Mouse (Mus musculus) intestine, embryonic 14.5 days (tissue): Measurements from ENCODE around the gene Cfl1. TPM values are rescaled to one million over a fixed set of nuclear protein-coding genes. Genes with fewer than 3 reads are reported as not detected.

Source experiments
- ATAC-seq: fragments of 200-750 bp; cut with Nextera tagmentation; replicated peaks from 2 replicates; pipeline ENCODE4 v1.8.0; 2017; ENCODE audit warnings: low read depth, moderate number of reproducible peaks, moderate TSS enrichment, moderate library complexity; ENCODE audit not compliant: low FRiP score, low TSS enrichment
- DNase-seq: peaks from one replicate; pipeline ENCODE4 v3.0.0-alpha.2; 2018; ENCODE audit warnings: low spot score
- H3K27ac ChIP-seq: fragments of 300-500 bp; sonication (generic); 2 replicates; pipeline ENCODE4 v1.5.1; 2014; ENCODE audit warnings: low read depth, mild to moderate bottlenecking, control low read depth
- H3K27me3 ChIP-seq: fragments of 300-500 bp; sonication (generic); replicated peaks from 2 replicates; pipeline ENCODE4 v1.6.1; 2014; ENCODE audit warnings: low read length, control low read depth; ENCODE audit not compliant: control insufficient read depth, insufficient read depth
- H3K36me3 ChIP-seq: fragments of 300-500 bp; sonication (generic); 2 replicates; pipeline ENCODE4 v1.6.1; 2014; ENCODE audit warnings: low read length, control low read depth; ENCODE audit not compliant: control insufficient read depth, insufficient read depth
- H3K4me1 ChIP-seq: fragments of 300-500 bp; sonication (generic); replicated peaks from 2 replicates; pipeline ENCODE4 v1.6.1; 2014; ENCODE audit warnings: low read length, control low read depth, mixed read lengths; ENCODE audit not compliant: control insufficient read depth, insufficient read depth
- H3K4me2 ChIP-seq: fragments of 300-500 bp; sonication (generic); 2 replicates; pipeline ENCODE4 v1.6.1; 2014; ENCODE audit warnings: low read length
- H3K4me3 ChIP-seq: fragments of 300-500 bp; sonication (generic); 2 replicates; pipeline ENCODE4 v1.5.1; 2014; ENCODE audit warnings: low read depth, low read length, control low read depth, mixed read lengths
- H3K9ac ChIP-seq: fragments of 300-500 bp; sonication (generic); 2 replicates; pipeline ENCODE4 v1.6.1; 2014; ENCODE audit warnings: mild to moderate bottlenecking, low read length
- H3K9me3 ChIP-seq: fragments of 300-500 bp; sonication (generic); 2 replicates; pipeline ENCODE4 v1.6.1; 2016; ENCODE audit warnings: low read length, control low read depth; ENCODE audit not compliant: control insufficient read depth
- WGBS: fragments of 180-500 bp; shearing (Covaris S2); extraction: QIAGEN DNeasy Blood & Tissue Kit; methylation state at CpG from one replicate; pipeline ENCODE4 v1.1.7; 2014; 5-methylcytosine and 5-hydroxymethylcytosine counted together
- polyA plus RNA-seq: library from polyadenylated mRNA; unstranded; fragments of >200 nt; fragmentation: Nextera tagmentation; extraction: Ambion mirVana; gene quantifications from 2 replicates; pipeline ENCODE4 v1.2.1, GENCODE M21; 2014

Cfl1 gene
- polyA plus RNA-seq, 1 experiment from 2014 or later: 2,844 TPM

GRCm38 (mm10) chr19:5503687-5504086 lies 13.4 kb downstream of the Cfl1 start, which contains the start of gene 1700020D05Rik:
Gene 1700020D05Rik, minus strand, starts transcription at chr19:5503787.
- no peaks in the 10 kb centered on the region for H3K9me3 ChIP-seq
- DNase-seq: no peak
- H3K36me3 ChIP-seq: no peaks in the 10 kb centered on the region
- H3K4me3 ChIP-seq: no peak within 1 kb of the TSS
- 50% methylated on average over 16 of the region's 17 CpGs for WGBS
- H3K4me2 ChIP-seq: no peak within 1 kb of the TSS
- ATAC-seq: no peak
- no peaks in the 10 kb centered on the region for H3K4me1 ChIP-seq
- no peaks in the 10 kb centered on the region for H3K27me3 ChIP-seq
- no peak within 1 kb of the TSS for H3K27ac ChIP-seq
- H3K9ac ChIP-seq: no peak within 1 kb of the TSS

GRCm38 (mm10) chr19:5510031-5511026 lies 20.1 kb downstream of the Cfl1 start, which contains the start of gene Snx32:
Gene Snx32, minus strand, starts transcription at chr19:5510538.
- DNase-seq: peak; percentile 90
- H3K36me3 ChIP-seq: no peaks in the 10 kb centered on the region
- WGBS: 3% methylated on average over 47 of the region's 47 CpGs

GRCm38 (mm10) chr19:5511074-5511632 lies 20.9 kb downstream of the Cfl1 start:
- peak overlapping the region; percentile 48 for H3K4me3 ChIP-seq
- no peak for ATAC-seq
- no peaks in the 10 kb centered on the region for H3K36me3 ChIP-seq
- no peaks in the 10 kb centered on the region for H3K27me3 ChIP-seq
- H3K4me1 ChIP-seq: peaks cover 14% of the 10 kb centered on the region
- no peak for DNase-seq
- H3K27ac ChIP-seq: 0 out of 2 replicates have a peak overlapping the region, but pooled peaks have one; percentile 11
- 50% methylated on average over 15 of the region's 15 CpGs for WGBS
- H3K4me2 ChIP-seq: peak overlapping the region; percentile 86
- H3K9me3 ChIP-seq: no peaks in the 10 kb centered on the region
- peak overlapping the region; percentile 58 for H3K9ac ChIP-seq

More at GRCm38 (mm10) chr19:5510031-5511026, 20.1 kb downstream of the Cfl1 start, which contains the start of gene Snx32:
- 0 out of 2 replicates have a peak within 1 kb of the TSS, but pooled peaks have one; percentile 11 for H3K27ac ChIP-seq
- no peaks in the 10 kb centered on the region for H3K27me3 ChIP-seq
- no peaks in the 10 kb centered on the region for H3K9me3 ChIP-seq
- ATAC-seq: peak; percentile 98
- peak within 1 kb of the TSS; percentile 58 for H3K9ac ChIP-seq
- H3K4me1 ChIP-seq: peaks cover 14% of the 10 kb centered on the region
- peak within 1 kb of the TSS; percentile 86 for H3K4me2 ChIP-seq
- H3K4me3 ChIP-seq: peak within 1 kb of the TSS; percentile 48

- DNase-seq (no peak), ATAC-seq (no peak)
- H3K27ac ChIP-seq: no peak overlapping the region
- H3K4me3 ChIP-seq: no peak overlapping the region
- H3K27me3 ChIP-seq: no peaks in the 10 kb centered on the region
- peaks cover 14% of the 10 kb centered on the region for H3K4me1 ChIP-seq
- H3K36me3 ChIP-seq: no peaks in the 10 kb centered on the region
- H3K9me3 ChIP-seq: no peaks in the 10 kb centered on the region
- H3K4me2 ChIP-seq: peak overlapping the region; percentile 3; the same call in 1 of the 2 replicates
- 77% methylated on average over 12 of the region's 12 CpGs for WGBS
- no peak overlapping the region for H3K9ac ChIP-seq
These were observed 22.1 kb downstream of the Cfl1 start for GRCm38 (mm10) chr19:5512091-5513004.

- DNase-seq (no peak), ATAC-seq (no peak)
- H3K4me1 ChIP-seq: peaks cover 14% of the 10 kb centered on the region
- H3K36me3 ChIP-seq: no peaks in the 10 kb centered on the region
- no peaks in the 10 kb centered on the region for H3K9me3 ChIP-seq
- no peak overlapping the region for H3K27ac ChIP-seq
- H3K4me2 ChIP-seq: no peak overlapping the region
- H3K9ac ChIP-seq: no peak overlapping the region
- H3K27me3 ChIP-seq: no peaks in the 10 kb centered on the region
- 84% methylated on average over 3 of the region's 3 CpGs for WGBS
- H3K4me3 ChIP-seq: no peak overlapping the region
These were observed 22.7 kb downstream of the Cfl1 start for GRCm38 (mm10) chr19:5513005-5513349.

GRCm38 (mm10) chr19:5515840-5516777 lies 25.9 kb downstream of the Cfl1 start:
- peaks cover 6% of the 10 kb centered on the region; the same call in 1 of the 2 replicates for H3K4me1 ChIP-seq
- H3K9me3 ChIP-seq: no peaks in the 10 kb centered on the region
- H3K4me3 ChIP-seq: no peak overlapping the region
- H3K27me3 ChIP-seq: no peaks in the 10 kb centered on the region
- no peak for DNase-seq
- H3K9ac ChIP-seq: no peak overlapping the region
- H3K36me3 ChIP-seq: no peaks in the 10 kb centered on the region
- H3K27ac ChIP-seq: 0 out of 2 replicates have a peak overlapping the region, but pooled peaks have one; percentile 6
- no peak for ATAC-seq
- no peak overlapping the region for H3K4me2 ChIP-seq
- 77% methylated on average over 7 of the region's 7 CpGs for WGBS

- no peak overlapping the region for H3K4me2 ChIP-seq
- H3K27me3 ChIP-seq: no peaks in the 10 kb centered on the region
- H3K9me3 ChIP-seq: no peaks in the 10 kb centered on the region
- H3K4me1 ChIP-seq: peaks cover 6% of the 10 kb centered on the region; the same call in 1 of the 2 replicates
- no peak overlapping the region for H3K9ac ChIP-seq
- DNase-seq (no peak), ATAC-seq (no peak)
- no peak overlapping the region for H3K27ac ChIP-seq
- 77% methylated on average over 8 of the region's 8 CpGs for WGBS
- H3K4me3 ChIP-seq: no peak overlapping the region
- no peaks in the 10 kb centered on the region for H3K36me3 ChIP-seq
These were observed 26.8 kb downstream of the Cfl1 start for GRCm38 (mm10) chr19:5516906-5517505.
